Mouse (Mus musculus): ENCODE results near the gene St6galnac4.

GRCm38 (mm10) chr2:32581450-32582095, 5.3 kb upstream of the St6galnac4 start:
- TF ChIP-seq POLR2A (IDR thresholded peaks at IDR 0.05; ENCODE audit: insufficient read depth, low read depth, low read length) (no peak), CTCF (IDR thresholded peaks at IDR 0.05) (no peak; the same call in 1 of the 2 replicates), EP300 (IDR thresholded peaks at IDR 0.05; ENCODE audit: insufficient read depth, low read depth, low read length) (no peak)
